Mouse (Mus musculus): ENCODE measurements around the gene Nt5e. TPM values are rescaled to one million over a fixed set of nuclear protein-coding genes. Genes with fewer than 3 reads are reported as not detected.
A peak's percentile ranks its signal among the peaks of the same experiment; 100 is the strongest.

The Nt5e gene
- polyA plus RNA-seq, 2 experiments = 19.1 to 27.3 TPM

GRCm38 (mm10) chr9:88353459-88353858 is 26.5 kb downstream of the Nt5e start:
- no peak for TF ChIP-seq POLR2A (IDR thresholded peaks at IDR 0.05; ENCODE audit: borderline replicate concordance, extremely low read depth, insufficient read depth, insufficient read length)
- no peak overlapping the region for H3K4me3 ChIP-seq (replicated peaks; ENCODE audit: low read length)
- WGBS = 90% methylated on average over 7 of the region's 7 CpGs
- DNase-seq (ENCODE audit: low spot score) (no peak), ATAC-seq (ENCODE audit: low FRiP score, low read depth) (no peak)
- peaks cover 11% of the 10 kb centered on the region; the same call in 1 of the 2 replicates for H3K4me1 ChIP-seq (ENCODE audit: control insufficient read depth, insufficient read depth, low read length)
- H3K9ac ChIP-seq (ENCODE audit: low read depth, low read length, severe bottlenecking) = no peak overlapping the region
- no peak overlapping the region for H3K27ac ChIP-seq (replicated peaks; ENCODE audit: low read depth, low read length)
- H3K36me3 ChIP-seq (ENCODE audit: control insufficient read depth, insufficient read depth, low read length) = no peaks in the 10 kb centered on the region
- H3K9me3 ChIP-seq (ENCODE audit: control insufficient read depth, low read length) = no peaks in the 10 kb centered on the region
- no peaks in the 10 kb centered on the region for H3K27me3 ChIP-seq (ENCODE audit: control insufficient read depth, insufficient read depth, low read length)
- H3K4me2 ChIP-seq (replicated peaks; ENCODE audit: low read depth, low read length, severe bottlenecking) = no peak overlapping the region

- Histone ChIP-seq H3K9ac (ENCODE audit: low read depth, low read length, severe bottlenecking) (no peak overlapping the region), H3K4me1 (ENCODE audit: control insufficient read depth, insufficient read depth, low read length) (peaks cover 15% of the 10 kb centered on the region), H3K27me3 (ENCODE audit: control insufficient read depth, insufficient read depth, low read length) (no peaks in the 10 kb centered on the region), H3K9me3 (ENCODE audit: control insufficient read depth, low read length) (no peaks in the 10 kb centered on the region), H3K27ac (replicated peaks; ENCODE audit: low read depth, low read length) (no peak overlapping the region), H3K36me3 (ENCODE audit: control insufficient read depth, insufficient read depth, low read length) (no peaks in the 10 kb centered on the region), H3K4me3 (replicated peaks; ENCODE audit: low read length) (no peak overlapping the region), H3K4me2 (replicated peaks; ENCODE audit: low read depth, low read length, severe bottlenecking) (no peak overlapping the region)
- 58% methylated on average over 3 of the region's 3 CpGs for WGBS
- ATAC-seq (ENCODE audit: low FRiP score, low read depth) = no peak
- no peak for DNase-seq (ENCODE audit: low spot score)
- TF ChIP-seq POLR2A (IDR thresholded peaks at IDR 0.05; ENCODE audit: borderline replicate concordance, extremely low read depth, insufficient read depth, insufficient read length) = no peak
Measured at GRCm38 (mm10) chr9:88357173-88357572, 30.2 kb downstream of the Nt5e start.

GRCm38 (mm10) chr9:88359140-88359539 is 32.1 kb downstream of the Nt5e start:
- TF ChIP-seq POLR2A (IDR thresholded peaks at IDR 0.05; ENCODE audit: borderline replicate concordance, extremely low read depth, insufficient read depth, insufficient read length) = no peak
- Histone ChIP-seq H3K36me3 (ENCODE audit: control insufficient read depth, insufficient read depth, low read length) (no peaks in the 10 kb centered on the region), H3K27me3 (ENCODE audit: control insufficient read depth, insufficient read depth, low read length) (no peaks in the 10 kb centered on the region), H3K27ac (replicated peaks; ENCODE audit: low read depth, low read length) (no peak overlapping the region), H3K4me1 (ENCODE audit: control insufficient read depth, insufficient read depth, low read length) (peaks cover 13% of the 10 kb centered on the region), H3K9me3 (ENCODE audit: control insufficient read depth, low read length) (no peaks in the 10 kb centered on the region), H3K9ac (ENCODE audit: low read depth, low read length, severe bottlenecking) (no peak overlapping the region), H3K4me2 (replicated peaks; ENCODE audit: low read depth, low read length, severe bottlenecking) (no peak overlapping the region), H3K4me3 (replicated peaks; ENCODE audit: low read length) (no peak overlapping the region)
- ATAC-seq (ENCODE audit: low FRiP score, low read depth) = no peak
- whole genome bisulfite sequencing = 82% methylated on average over 2 of the region's 2 CpGs
- DNase-seq (ENCODE audit: low spot score) = no peak

GRCm38 (mm10) chr9:88361211-88361909 is 34.4 kb downstream of the Nt5e start:
- no peak overlapping the region for H3K9ac ChIP-seq (ENCODE audit: low read depth, low read length, severe bottlenecking)
- H3K4me2 ChIP-seq (replicated peaks; ENCODE audit: low read depth, low read length, severe bottlenecking) = no peak overlapping the region
- H3K36me3 ChIP-seq (ENCODE audit: control insufficient read depth, insufficient read depth, low read length) = no peaks in the 10 kb centered on the region; the same call in 1 of the 2 replicates
- peak overlapping the region; percentile 81 for H3K27ac ChIP-seq (replicated peaks; ENCODE audit: low read depth, low read length)
- peaks cover 13% of the 10 kb centered on the region for H3K4me1 ChIP-seq (ENCODE audit: control insufficient read depth, insufficient read depth, low read length)
- DNase-seq (ENCODE audit: low spot score) (peak; percentile 72), ATAC-seq (ENCODE audit: low FRiP score, low read depth) (peak; percentile 67)
- no peak overlapping the region for H3K4me3 ChIP-seq (replicated peaks; ENCODE audit: low read length)
- no peak for TF ChIP-seq POLR2A (IDR thresholded peaks at IDR 0.05; ENCODE audit: borderline replicate concordance, extremely low read depth, insufficient read depth, insufficient read length)
- 72% methylated on average over 14 of the region's 14 CpGs for WGBS
- H3K27me3 ChIP-seq (ENCODE audit: control insufficient read depth, insufficient read depth, low read length) = no peaks in the 10 kb centered on the region
- no peaks in the 10 kb centered on the region for H3K9me3 ChIP-seq (ENCODE audit: control insufficient read depth, low read length)

- H3K4me2 ChIP-seq (replicated peaks; ENCODE audit: low read depth, low read length, severe bottlenecking) = no peak overlapping the region; the same call in 1 of the 2 replicates
- peak; percentile 61 for DNase-seq (ENCODE audit: low spot score)
- H3K27ac ChIP-seq (replicated peaks; ENCODE audit: low read depth, low read length) = peak overlapping the region; percentile 81
- ATAC-seq (ENCODE audit: low FRiP score, low read depth) = peak; percentile 71
- H3K4me3 ChIP-seq (replicated peaks; ENCODE audit: low read length) = no peak overlapping the region
- H3K27me3 ChIP-seq (ENCODE audit: control insufficient read depth, insufficient read depth, low read length) = no peaks in the 10 kb centered on the region
- no peak for TF ChIP-seq POLR2A (IDR thresholded peaks at IDR 0.05; ENCODE audit: borderline replicate concordance, extremely low read depth, insufficient read depth, insufficient read length)
- H3K9me3 ChIP-seq (ENCODE audit: control insufficient read depth, low read length) = no peaks in the 10 kb centered on the region
- peaks cover 13% of the 10 kb centered on the region for H3K4me1 ChIP-seq (ENCODE audit: control insufficient read depth, insufficient read depth, low read length)
- H3K36me3 ChIP-seq (ENCODE audit: control insufficient read depth, insufficient read depth, low read length) = no peaks in the 10 kb centered on the region; the same call in 1 of the 2 replicates
- no peak overlapping the region for H3K9ac ChIP-seq (ENCODE audit: low read depth, low read length, severe bottlenecking)
- 23% methylated on average over 4 of the region's 5 CpGs for WGBS
Measured at GRCm38 (mm10) chr9:88362055-88362850, 35.3 kb downstream of the Nt5e start.
